Comparison of ENCODE assay signal across 8 mouse cellular contexts in genomic region chr4:125116090-125116861, GRCm38 (mm10). TPM values are rescaled to one million over a fixed set of nuclear protein-coding genes. Genes with fewer than 3 reads are reported as not detected.
DNase-seq lines count a peak whose midpoint lies in the region; ATAC-seq and TF ChIP-seq lines count a peak whose summit lies in the region.

No protein-coding gene starts in this region.

- no peak for TF ChIP-seq CTCF in G1E (IDR thresholded peaks at IDR 0.05; ENCODE audit: low read depth, low read length)

- H3K27ac ChIP-seq in heart, embryonic 10.5 days, result no peak overlapping the region
- H3K27ac ChIP-seq in macrophage, result peak overlapping the region; percentile 99

- peaks cover 30% of the 10 kb centered on the region for H3K4me1 ChIP-seq in heart, embryonic 10.5 days
- peaks cover 36% of the 10 kb centered on the region for H3K4me1 ChIP-seq in G1E (ENCODE audit: insufficient read depth, low read depth, low read length)

- no peaks in the 10 kb centered on the region for H3K9me3 ChIP-seq in heart, embryonic 10.5 days
- no peaks in the 10 kb centered on the region for H3K9me3 ChIP-seq in G1E (replicated peaks)

- H3K36me3 ChIP-seq in heart, embryonic 10.5 days, result peaks cover 21% of the 10 kb centered on the region; the same call in 1 of the 2 replicates
- H3K36me3 ChIP-seq in G1E (replicated peaks) (peaks cover 62% of the 10 kb centered on the region), macrophage (ENCODE audit: inconsistent target) (peaks cover 25% of the 10 kb centered on the region; the same call in 1 of the 2 replicates)

- peaks cover 16% of the 10 kb centered on the region for H3K79me2 ChIP-seq in macrophage (ENCODE audit: inconsistent target)

- 0 out of 2 replicates have a peak, but pooled peaks cover 5% of the 10 kb centered on the region for H3K27me3 ChIP-seq in heart, embryonic 10.5 days (ENCODE audit: insufficient read depth, poor library complexity, severe bottlenecking)
- no peaks in the 10 kb centered on the region for H3K27me3 ChIP-seq in G1E (ENCODE audit: insufficient read depth, low read length)

- intact Hi-C loops in heart, postnatal 36 days (cut with DNase I), result no loop called here

- DNase-seq in heart, adult 18-20 months, result peak; percentile 68 to 83
- DNase-seq in heart, embryonic 10.5 days (ENCODE audit: low spot score), result no peak
- peak; percentile 54 for DNase-seq in G1E (ENCODE audit: low spot score)
- DNase-seq in cerebellum, postnatal 25 days, result peak; percentile 62 to 70
- DNase-seq in heart, postnatal 36 days, result peak; percentile 58 to 64
- DNase-seq in left cerebral cortex, adult 9 months (ENCODE audit: low spot score in 2 of 2), result peak; percentile 59 to 69
- peak; percentile 46 for DNase-seq in telencephalon, adult 2 months (ENCODE audit: low read depth, low spot score)

- H3K4me3 ChIP-seq in heart, embryonic 10.5 days, result no peak overlapping the region
- no peak overlapping the region; the same call in 1 of the 2 replicates for H3K4me3 ChIP-seq in G1E (ENCODE audit: low read depth, low read length)
- no peak overlapping the region for H3K4me3 ChIP-seq in macrophage (ENCODE audit: inconsistent target)

- 74% methylated on average over 9 of the region's 9 CpGs for WGBS in heart, embryonic 10.5 days
- WGBS in macrophage (ENCODE audit: missing documents), result 3% methylated on average over 9 of the region's 9 CpGs

- ATAC-seq in G1E (ENCODE audit: extremely low read depth, insufficient number of reproducible peaks, low FRiP score, poor library complexity, severe bottlenecking), result no peak; the same call in 1 of the 2 replicates

RNA-seq across cellular contexts. Expression of gene Zc3h12a, which starts 11.4 kb away (rescaled TPM):
- 1 to 10 TPM; 4.0 to 4.1 TPM for total RNA-seq in heart, adult 18-20 months (2021)
- polyA plus RNA-seq in heart, embryonic 10.5 days (2016; fragmentation: Nextera tagmentation; extraction: Ambion mirVana), result 0.92 and 1.2 TPM in 2 replicates
- 2.4 and 3.8 TPM in 2 replicates for total RNA-seq in G1E (2014; fragmentation: Nextera tagmentation)
- 1.0 and 1.6 TPM in 2 replicates for total RNA-seq in G1E (2017)
- 1.1 and 1.2 TPM in 2 replicates for polyA plus RNA-seq in G1E (2012)
- 1 to 10 TPM; 3.3 to 4.5 TPM for total RNA-seq in heart, postnatal 36 days (2021)
- 100 to 1,000 TPM in 20 of 26 experiments, 10 to 100 TPM in 6; 57.3 to 229 (median 148) TPM for total RNA-seq in macrophage (2018; cell fraction: chromatin; rRNA removed)
- 100 to 1,000 TPM in 8 of 26 experiments, 10 to 100 TPM in 18; 12.0 to 167 (median 56.6) TPM for total RNA-seq in macrophage (2018; cell fraction: cytosol; rRNA removed)
- total RNA-seq in macrophage (2018; cell fraction: nucleus; rRNA removed), result 100 to 1,000 TPM in 18 of 26 experiments, 10 to 100 TPM in 8; 39.0 to 219 (median 148) TPM
- 6.2 to 14.2 TPM (median 8.5 TPM) in 3 replicates for polyA plus RNA-seq in macrophage (2018)

RNA-seq across cellular contexts. Expression of gene Meaf6, which starts 31.3 kb away (rescaled TPM):
- total RNA-seq in heart, adult 18-20 months (2021), result 10 to 100 TPM; 18.3 to 23.4 TPM
- polyA plus RNA-seq in heart, embryonic 10.5 days (2016; fragmentation: Nextera tagmentation; extraction: Ambion mirVana), result 43.6 and 55.6 TPM in 2 replicates
- total RNA-seq in G1E (2014; fragmentation: Nextera tagmentation) (50.7 and 54.2 TPM in 2 replicates), G1E (2017) (31.8 and 43.4 TPM in 2 replicates)
- polyA plus RNA-seq in G1E (2012) (75.0 and 79.4 TPM in 2 replicates), macrophage (2018) (18.5 to 49.2 TPM (median 35.8 TPM) in 3 replicates)
- 10 to 100 TPM; 19.9 to 21.3 TPM for total RNA-seq in heart, postnatal 36 days (2021)
- 10 to 100 TPM; 11.9 to 63.3 (median 32.7) TPM for total RNA-seq in macrophage (2018; cell fraction: chromatin; rRNA removed)
- 10 to 100 TPM; 17.9 to 37.9 (median 23.7) TPM for total RNA-seq in macrophage (2018; cell fraction: cytosol; rRNA removed)
- 10 to 100 TPM in 25 of 26 experiments, 1 to 10 TPM in 1; 9.1 to 45.3 (median 21.4) TPM for total RNA-seq in macrophage (2018; cell fraction: nucleus; rRNA removed)

RNA-seq across cellular contexts. Expression of gene Snip1, which starts 49.8 kb away (rescaled TPM):
- total RNA-seq in heart, adult 18-20 months (2021), result 1 to 10 TPM; 7.1 to 7.7 TPM
- 22.0 and 25.6 TPM in 2 replicates for polyA plus RNA-seq in heart, embryonic 10.5 days (2016; fragmentation: Nextera tagmentation; extraction: Ambion mirVana)
- total RNA-seq in G1E (2014; fragmentation: Nextera tagmentation) (25.7 and 30.0 TPM in 2 replicates), G1E (2017) (41.7 and 52.4 TPM in 2 replicates)
- polyA plus RNA-seq in G1E (2012) (36.5 and 49.6 TPM in 2 replicates), macrophage (2018) (15.9 to 19.4 TPM (median 15.9 TPM) in 3 replicates)
- 1 to 10 TPM; 6.5 to 9.2 TPM for total RNA-seq in heart, postnatal 36 days (2021)
- total RNA-seq in macrophage (2018; cell fraction: chromatin; rRNA removed), result 10 to 100 TPM in 22 of 26 experiments, 1 to 10 TPM in 4; 6.2 to 19.7 (median 15.0) TPM
- total RNA-seq in macrophage (2018; cell fraction: cytosol; rRNA removed), result 10 to 100 TPM; 14.5 to 23.3 (median 19.6) TPM
- total RNA-seq in macrophage (2018; cell fraction: nucleus; rRNA removed), result 10 to 100 TPM; 10.2 to 22.7 (median 17.1) TPM

RNA-seq across cellular contexts. Expression of gene Dnali1, which starts 50.8 kb away (rescaled TPM):
- total RNA-seq in heart, adult 18-20 months (2021), result under 1 TPM in 1 of 2 experiments, not detected in 1; 0.33 TPM
- polyA plus RNA-seq in heart, embryonic 10.5 days (2016; fragmentation: Nextera tagmentation; extraction: Ambion mirVana), result 0.12 and 0.28 TPM in 2 replicates
- total RNA-seq in G1E (2014; fragmentation: Nextera tagmentation) (not detected in 2 replicates), G1E (2017) (0.11 TPM in 1 of 2 replicates, not detected in the other)
- polyA plus RNA-seq in G1E (2012) (0.02 TPM in 2 replicates), macrophage (2018) (0.09 TPM in 1 of 3 replicates, not detected in the others)
- not detected for total RNA-seq in heart, postnatal 36 days (2021)
- total RNA-seq in macrophage (2018; cell fraction: chromatin; rRNA removed), result not detected
- total RNA-seq in macrophage (2018; cell fraction: cytosol; rRNA removed), result under 1 TPM in 8 of 26 experiments, not detected in 18; 0.03 to 0.17 (median 0.07) TPM
- not detected for total RNA-seq in macrophage (2018; cell fraction: nucleus; rRNA removed)
